Mouse (Mus musculus) liver, embryonic 12.5 days (tissue): ENCODE data around the gene Iqcn. TPM values are rescaled to one million over a fixed set of nuclear protein-coding genes. Genes with fewer than 3 reads are reported as not detected.
A peak's percentile ranks its signal among the peaks of the same experiment; 100 is the strongest.

Source experiments
- ATAC-seq: fragments of 200-750 bp; cut with Nextera tagmentation; 2 replicates; pipeline ENCODE4 v1.8.0; 2017; ENCODE audit warnings: moderate number of reproducible peaks, mild to moderate bottlenecking, moderate library complexity
- H3K27ac ChIP-seq: fragments of 300-500 bp; sonication (generic); 2 replicates; pipeline ENCODE4 v1.5.1; 2016; ENCODE audit warnings: mild to moderate bottlenecking
- H3K27me3 ChIP-seq: fragments of 300-500 bp; sonication (generic); replicated peaks from 2 replicates; pipeline ENCODE4 v1.6.1; 2016; ENCODE audit warnings: mild to moderate bottlenecking, moderate library complexity
- H3K36me3 ChIP-seq: fragments of 300-500 bp; sonication (generic); 2 replicates; pipeline ENCODE4 v1.6.1; 2016; ENCODE audit warnings: mild to moderate bottlenecking, moderate library complexity
- H3K4me1 ChIP-seq: fragments of 300-500 bp; sonication (generic); 2 replicates; pipeline ENCODE4 v1.6.1; 2016
- H3K4me2 ChIP-seq: fragments of 300-500 bp; sonication (generic); 2 replicates; pipeline ENCODE4 v1.6.1; 2016; ENCODE audit warnings: mild to moderate bottlenecking, moderate library complexity
- H3K4me3 ChIP-seq: fragments of 300-500 bp; sonication (generic); 2 replicates; pipeline ENCODE4 v1.5.1; 2016; ENCODE audit warnings: mild to moderate bottlenecking, moderate library complexity
- H3K9ac ChIP-seq: fragments of 300-500 bp; sonication (generic); 2 replicates; pipeline ENCODE4 v1.6.1; 2016; ENCODE audit warnings: mild to moderate bottlenecking, moderate library complexity
- H3K9me3 ChIP-seq: fragments of 300-500 bp; sonication (generic); replicated peaks from 2 replicates; pipeline ENCODE4 v1.6.1; 2016; ENCODE audit warnings: mild to moderate bottlenecking, moderate library complexity
- WGBS: fragments of 180-500 bp; shearing (Covaris S2); methylation state at CpG from one replicate; pipeline ENCODE4 v1.1.7; 2016; ENCODE audit not compliant: insufficient replicate concordance; 5-methylcytosine and 5-hydroxymethylcytosine counted together
- polyA plus RNA-seq: library from polyadenylated mRNA; unstranded; fragments of >200 nt; fragmentation: Nextera tagmentation; extraction: Ambion mirVana; gene quantifications from 2 replicates; pipeline ENCODE4 v1.2.1, GENCODE M21; 2016

Iqcn gene
- polyA plus RNA-seq, 1 experiment from 2014 or later = not detected

DNA sequence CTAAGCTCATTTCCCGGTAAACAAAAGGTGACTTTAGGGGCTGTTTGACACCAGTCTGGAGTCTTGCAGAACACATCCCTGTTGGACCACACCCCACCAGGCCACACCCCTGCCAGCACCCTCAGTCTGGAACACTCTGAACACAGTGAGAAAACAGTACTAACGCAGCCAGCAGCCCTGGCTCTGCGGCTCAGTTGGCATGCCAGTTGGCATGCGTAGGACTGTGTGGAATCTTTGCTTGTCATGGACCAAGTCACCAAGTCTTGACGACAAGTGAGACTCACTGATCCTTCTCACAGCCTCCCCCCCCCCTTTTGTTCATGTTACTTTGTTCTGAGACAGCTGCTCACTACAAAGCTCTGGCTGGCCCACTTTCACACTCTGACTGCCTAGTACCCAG is 36.2 kb upstream of the Iqcn start:
- peaks cover 14% of the 10 kb centered on the region for H3K4me1 ChIP-seq
- H3K27me3 ChIP-seq = no peaks in the 10 kb centered on the region
- H3K36me3 ChIP-seq = no peaks in the 10 kb centered on the region
- no peak overlapping the region for H3K4me3 ChIP-seq
- no peak overlapping the region for H3K27ac ChIP-seq
- 68% methylated on average over 5 of the region's 5 CpGs for WGBS
- peak; percentile 38; the same call in 1 of the 2 replicates for ATAC-seq
- H3K4me2 ChIP-seq = no peak overlapping the region
- H3K9me3 ChIP-seq = no peaks in the 10 kb centered on the region
- H3K9ac ChIP-seq = no peak overlapping the region

DNA sequence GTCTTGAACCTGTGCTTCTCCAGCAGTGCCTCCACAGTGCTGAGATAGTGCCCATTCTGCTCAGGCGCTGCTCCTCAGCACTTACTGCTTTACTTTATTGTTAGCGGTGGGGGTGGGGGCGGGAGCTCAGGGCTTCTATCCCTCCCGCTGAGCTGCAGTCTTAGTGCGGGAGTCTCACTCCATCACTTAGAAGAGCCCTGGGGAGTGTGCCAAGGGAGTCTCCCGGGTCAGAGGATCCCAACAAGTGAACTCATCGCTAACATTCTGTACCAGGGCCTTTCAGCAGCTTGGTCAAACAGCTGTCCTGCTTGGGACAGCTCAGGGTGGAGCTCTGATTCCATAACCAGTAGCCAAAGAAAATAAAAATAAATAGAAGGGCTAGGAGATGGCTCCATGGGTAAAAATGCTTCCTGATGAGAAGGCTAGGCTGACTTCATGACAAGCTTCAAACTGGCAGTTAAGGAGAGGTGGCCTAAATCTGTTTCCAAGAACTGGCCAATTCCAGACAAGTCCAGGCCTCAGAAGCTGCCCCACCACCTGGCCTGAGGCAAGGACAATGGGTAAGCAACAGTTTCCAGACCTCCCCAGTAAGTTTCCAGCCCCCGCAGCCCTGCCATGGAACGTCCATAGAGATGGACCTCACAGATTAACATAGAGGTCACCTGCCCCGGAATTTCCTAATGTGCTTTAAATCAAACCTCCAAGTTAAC is 31.5 kb upstream of the Iqcn start:
- H3K4me2 ChIP-seq = no peak overlapping the region
- no peak for ATAC-seq
- H3K9ac ChIP-seq = no peak overlapping the region
- no peaks in the 10 kb centered on the region for H3K27me3 ChIP-seq
- H3K36me3 ChIP-seq = peaks cover 8% of the 10 kb centered on the region
- no peak overlapping the region for H3K27ac ChIP-seq
- peaks cover 51% of the 10 kb centered on the region for H3K4me1 ChIP-seq
- 76% methylated on average over 10 of the region's 10 CpGs for WGBS
- no peaks in the 10 kb centered on the region for H3K9me3 ChIP-seq
- no peak overlapping the region for H3K4me3 ChIP-seq

GRCm38 (mm10) chr8:70672325-70673078 is 30.8 kb upstream of the Iqcn start:
- H3K9ac ChIP-seq = peak overlapping the region; percentile 72
- ATAC-seq = peak; percentile 2
- WGBS = 33% methylated on average over 19 of the region's 19 CpGs

GRCm38 (mm10) chr8:70673079-70673856 is 30.0 kb upstream of the Iqcn start, which contains the start of gene Lsm4:
Gene Lsm4, plus strand, starts transcription at chr8:70673248.
- H3K27ac ChIP-seq = peak within 1 kb of the TSS; percentile 93
- peak within 1 kb of the TSS; percentile 89 for H3K4me2 ChIP-seq
- peak within 1 kb of the TSS; percentile 72 for H3K9ac ChIP-seq
- peak within 1 kb of the TSS; percentile 69 for H3K4me3 ChIP-seq
- H3K4me1 ChIP-seq = peaks cover 60% of the 10 kb centered on the region
- under 1% methylated on average over 60 of the region's 60 CpGs for WGBS
- no peaks in the 10 kb centered on the region for H3K27me3 ChIP-seq
- peak; percentile 92 for ATAC-seq
- H3K36me3 ChIP-seq = peaks cover 22% of the 10 kb centered on the region
- H3K9me3 ChIP-seq = no peaks in the 10 kb centered on the region

More at GRCm38 (mm10) chr8:70672325-70673078, 30.8 kb upstream of the Iqcn start:
- Histone ChIP-seq H3K4me2 (peak overlapping the region; percentile 89), H3K4me3 (peak overlapping the region; percentile 69), H3K27me3 (no peaks in the 10 kb centered on the region), H3K9me3 (no peaks in the 10 kb centered on the region), H3K27ac (peak overlapping the region; percentile 93), H3K36me3 (peaks cover 14% of the 10 kb centered on the region), H3K4me1 (peaks cover 52% of the 10 kb centered on the region)

GRCm38 (mm10) chr8:70674109-70674508 is 29.1 kb upstream of the Iqcn start:
- H3K27me3 ChIP-seq = no peaks in the 10 kb centered on the region
- H3K4me1 ChIP-seq = peaks cover 68% of the 10 kb centered on the region
- peak overlapping the region; percentile 69 for H3K9ac ChIP-seq
- peak overlapping the region; percentile 89 for H3K4me2 ChIP-seq
- ATAC-seq = no peak
- H3K36me3 ChIP-seq = peaks cover 30% of the 10 kb centered on the region
- no peaks in the 10 kb centered on the region for H3K9me3 ChIP-seq
- WGBS = 67% methylated on average over 3 of the region's 3 CpGs
- H3K4me3 ChIP-seq = peak overlapping the region; percentile 69
- peak overlapping the region; percentile 93 for H3K27ac ChIP-seq

DNA sequence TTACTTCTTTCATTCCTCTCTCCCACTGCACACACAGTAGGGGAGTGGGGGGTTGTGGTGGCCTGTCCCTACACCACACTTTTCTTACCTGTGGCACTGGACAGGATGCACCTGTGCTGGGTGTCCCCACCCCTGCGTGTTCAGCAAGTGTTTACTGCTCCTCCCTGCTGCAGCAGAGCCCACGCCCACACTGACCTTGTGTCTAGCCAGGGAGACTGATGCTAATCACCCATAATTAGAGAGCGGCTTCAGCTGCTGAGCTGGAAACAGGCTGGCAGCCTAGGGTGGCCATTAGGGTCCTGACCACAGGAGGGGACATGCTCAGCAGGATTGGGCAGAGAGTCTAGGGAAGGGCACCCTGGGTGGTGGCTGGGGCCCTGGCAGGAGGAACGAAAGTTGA is 28.5 kb upstream of the Iqcn start:
- Histone ChIP-seq H3K27me3 (no peaks in the 10 kb centered on the region), H3K27ac (peak overlapping the region; percentile 93), H3K36me3 (peaks cover 36% of the 10 kb centered on the region), H3K4me2 (peak overlapping the region; percentile 89), H3K9ac (peak overlapping the region; percentile 69), H3K9me3 (no peaks in the 10 kb centered on the region), H3K4me3 (peak overlapping the region; percentile 69), H3K4me1 (peaks cover 74% of the 10 kb centered on the region)
- WGBS = 43% methylated on average over 4 of the region's 4 CpGs
- 0 out of 2 replicates have a peak, but pooled peaks have one; percentile 6 for ATAC-seq

GRCm38 (mm10) chr8:70675336-70675735 is 27.9 kb upstream of the Iqcn start:
- WGBS = 38% methylated on average over 1 of the region's 1 CpGs
- Histone ChIP-seq H3K36me3 (peaks cover 42% of the 10 kb centered on the region), H3K27me3 (no peaks in the 10 kb centered on the region), H3K9ac (peak overlapping the region; percentile 69; the same call in 1 of the 2 replicates), H3K4me3 (no peak overlapping the region), H3K27ac (peak overlapping the region; percentile 93), H3K4me1 (peaks cover 79% of the 10 kb centered on the region), H3K4me2 (peak overlapping the region; percentile 89), H3K9me3 (no peaks in the 10 kb centered on the region)
- ATAC-seq = no peak

- Histone ChIP-seq H3K4me1 (peaks cover 90% of the 10 kb centered on the region), H3K9ac (peak overlapping the region; percentile 51), H3K36me3 (peaks cover 45% of the 10 kb centered on the region), H3K4me2 (peak overlapping the region; percentile 58), H3K4me3 (peak overlapping the region; percentile 8; the same call in 1 of the 2 replicates), H3K27me3 (peaks cover 3% of the 10 kb centered on the region; the same call in 1 of the 2 replicates), H3K27ac (peak overlapping the region; percentile 81), H3K9me3 (no peaks in the 10 kb centered on the region)
- WGBS = 85% methylated on average over 15 of the region's 15 CpGs
- no peak for ATAC-seq
These were observed 25.7 kb upstream of the Iqcn start for GRCm38 (mm10) chr8:70677451-70678080.

GRCm38 (mm10) chr8:70678679-70679078 is 24.6 kb upstream of the Iqcn start:
- Histone ChIP-seq H3K36me3 (peaks cover 45% of the 10 kb centered on the region), H3K27me3 (peaks cover 9% of the 10 kb centered on the region; the same call in 1 of the 2 replicates), H3K9ac (no peak overlapping the region), H3K4me3 (no peak overlapping the region), H3K27ac (peak overlapping the region; percentile 46), H3K4me2 (no peak overlapping the region), H3K4me1 (peaks cover 87% of the 10 kb centered on the region), H3K9me3 (no peaks in the 10 kb centered on the region)
- ATAC-seq = no peak

DNA sequence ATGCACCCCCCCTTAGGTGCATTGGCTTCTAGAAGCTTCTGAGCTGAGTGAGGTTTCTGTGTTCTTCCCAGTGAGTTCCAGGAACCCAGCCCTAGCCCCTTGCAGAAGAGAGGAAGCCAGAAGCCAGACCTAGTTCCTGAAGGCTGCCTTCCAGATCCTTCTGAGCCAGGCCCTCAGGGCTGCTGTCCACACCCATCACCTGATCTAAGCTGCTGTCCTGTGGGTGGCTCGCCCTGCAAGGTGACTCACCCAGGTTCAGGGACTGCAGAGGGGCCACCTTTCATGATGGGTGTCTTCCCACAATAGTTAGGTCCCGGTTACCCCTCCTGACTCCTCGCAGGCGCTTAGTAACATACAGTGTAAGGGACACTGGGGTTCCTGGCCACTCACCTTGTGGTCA is 23.9 kb upstream of the Iqcn start:
- Histone ChIP-seq H3K27ac (peak overlapping the region; percentile 46; the same call in 1 of the 2 replicates), H3K4me2 (no peak overlapping the region), H3K4me1 (peaks cover 80% of the 10 kb centered on the region), H3K9ac (no peak overlapping the region), H3K9me3 (no peaks in the 10 kb centered on the region), H3K27me3 (peaks cover 17% of the 10 kb centered on the region), H3K4me3 (no peak overlapping the region), H3K36me3 (peaks cover 45% of the 10 kb centered on the region)
- WGBS = 83% methylated on average over 4 of the region's 4 CpGs
- no peak for ATAC-seq

GRCm38 (mm10) chr8:70680039-70680438 is 23.2 kb upstream of the Iqcn start:
- no peak for ATAC-seq
- peak overlapping the region; percentile 21; the same call in 1 of the 2 replicates for H3K27ac ChIP-seq

More at GRCm38 (mm10) chr8:70680039-70680438, 23.2 kb upstream of the Iqcn start:
- Histone ChIP-seq H3K9me3 (no peaks in the 10 kb centered on the region), H3K27me3 (peaks cover 17% of the 10 kb centered on the region), H3K4me1 (peaks cover 74% of the 10 kb centered on the region), H3K9ac (no peak overlapping the region), H3K4me2 (no peak overlapping the region), H3K36me3 (peaks cover 45% of the 10 kb centered on the region), H3K4me3 (no peak overlapping the region)
- 74% methylated on average over 3 of the region's 3 CpGs for WGBS
